Mouse (Mus musculus) testis, adult 2 months (tissue): Measurements from ENCODE around the gene Lamtor5. TPM values are rescaled to one million over a fixed set of nuclear protein-coding genes. Genes with fewer than 3 reads are reported as not detected.

Source experiments
- H3K27ac ChIP-seq: fragments of 200-500 bp; 2 replicates; pipeline ENCODE4 v1.5.1; 2012; ENCODE audit warnings: low read depth, low read length; ENCODE audit not compliant: control insufficient read depth, insufficient read depth
- H3K27me3 ChIP-seq: fragments of 200-500 bp; 2 replicates; pipeline ENCODE4 v1.6.1; 2012; ENCODE audit warnings: mild to moderate bottlenecking, low read length, moderate library complexity; ENCODE audit not compliant: control insufficient read depth, insufficient read depth
- H3K36me3 ChIP-seq: fragments of 200-500 bp; 2 replicates; pipeline ENCODE4 v1.6.1; 2012; ENCODE audit warnings: mild to moderate bottlenecking, low read length; ENCODE audit not compliant: control insufficient read depth, insufficient read depth
- H3K4me1 ChIP-seq: fragments of 200-500 bp; 2 replicates; pipeline ENCODE4 v1.6.1; 2012; ENCODE audit warnings: low read length; ENCODE audit not compliant: control insufficient read depth, insufficient read depth
- H3K4me3 ChIP-seq: fragments of 200-500 bp; 2 replicates; pipeline ENCODE4 v1.5.1; 2012; ENCODE audit warnings: low read depth, mild to moderate bottlenecking, low read length, moderate library complexity, mixed read lengths; ENCODE audit not compliant: control insufficient read depth
- CTCF ChIP-seq: fragments of 200-500 bp; IDR thresholded peaks from 2 replicates; pipeline ENCODE4 v1.5.1; 2012; ENCODE audit warnings: low read depth, mild to moderate bottlenecking, inconsistent platforms, low read length, moderate library complexity; ENCODE audit not compliant: control insufficient read depth, insufficient read depth, insufficient replicate concordance
- POLR2A ChIP-seq: fragments of 200-500 bp; IDR thresholded peaks from 2 replicates; pipeline ENCODE4 v1.6.1; 2012; ENCODE audit warnings: low read depth, mild to moderate bottlenecking, inconsistent platforms, low read length, moderate library complexity; ENCODE audit not compliant: control insufficient read depth
- polyA plus RNA-seq: library from polyadenylated mRNA; depleted of rRNA; stranded (reverse); fragments of >200 nt; gene quantifications from 2 replicates; pipeline ENCODE4 v1.2.3, GENCODE M21; 2012; rRNA removed

Gene Lamtor5
- polyA plus RNA-seq, result 73.5 and 76.0 TPM in 2 replicates

DNA sequence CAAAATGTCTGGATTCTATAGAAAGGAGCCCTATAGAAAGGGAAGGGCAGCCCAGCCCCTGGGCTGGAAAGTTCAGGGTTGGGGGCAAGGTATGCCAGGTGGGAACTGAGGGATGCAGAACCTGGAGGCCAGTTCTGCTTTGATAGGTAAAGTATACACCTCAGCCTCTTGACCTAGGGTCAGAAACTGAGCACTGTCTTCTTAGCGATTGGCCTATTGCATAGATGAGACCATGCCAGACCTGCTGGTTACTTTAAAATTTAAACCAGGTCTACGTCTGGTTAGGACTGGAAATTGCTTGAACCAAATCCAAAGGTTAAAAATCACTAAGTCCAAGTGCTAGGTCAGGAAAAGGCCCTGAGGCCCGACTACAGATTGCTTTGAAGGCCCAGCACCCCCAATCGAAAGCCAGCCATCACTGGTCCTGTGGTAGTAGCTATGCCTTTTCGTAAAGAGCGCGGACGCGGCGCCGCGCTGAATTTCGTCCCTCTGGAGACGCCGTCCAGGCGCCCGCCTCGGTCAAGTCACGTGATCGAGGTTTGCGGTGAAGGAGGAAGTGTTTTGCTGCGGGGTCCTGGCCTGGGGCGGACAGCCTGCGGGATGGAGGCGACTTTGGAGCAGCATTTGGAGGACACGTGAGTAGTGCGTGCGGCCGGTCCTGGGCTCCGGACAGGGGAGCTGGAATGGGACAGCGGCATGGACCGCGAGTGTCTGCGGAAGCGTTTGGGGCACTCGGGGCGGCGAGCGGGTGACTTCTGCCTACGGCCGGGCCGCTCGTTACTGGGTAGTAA is at the start of gene Lamtor5:
Lamtor5 (plus strand) TSS at position 380 of the 791 bp plus-strand sequence.
- H3K27me3 ChIP-seq, result no peaks in the 10 kb centered on the region
- peaks cover 8% of the 10 kb centered on the region for H3K4me1 ChIP-seq
- H3K36me3 ChIP-seq, result peaks cover 3% of the 10 kb centered on the region; the same call in 1 of the 2 replicates
- H3K4me3 ChIP-seq, result peak within 1 kb of the TSS; percentile 99
- peak within 1 kb of the TSS; percentile 83 for H3K27ac ChIP-seq
- TF ChIP-seq CTCF (no peak), POLR2A (peak; percentile 71)

DNA sequence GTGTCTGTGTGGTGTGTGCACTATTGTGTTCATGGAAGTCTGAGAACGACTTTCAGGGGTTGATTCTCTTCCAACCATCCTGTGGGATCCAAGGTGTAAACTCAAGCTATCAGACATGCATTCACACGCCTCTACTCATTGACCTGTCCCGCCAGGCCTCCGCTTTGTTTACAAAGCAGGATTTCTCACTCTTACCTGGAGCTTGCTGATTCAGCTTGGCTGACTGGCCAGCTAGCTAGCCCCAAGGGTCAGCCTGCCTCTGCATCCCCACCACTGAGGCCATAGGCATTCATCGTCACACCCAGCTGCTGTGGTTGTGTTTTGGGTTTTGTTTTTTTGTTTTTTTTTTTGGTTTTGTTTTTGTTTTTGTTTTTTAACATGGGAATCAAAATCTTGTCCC is 49.4 kb upstream of the Lamtor5 start:
- no peaks in the 10 kb centered on the region for H3K27me3 ChIP-seq
- no peak overlapping the region for H3K4me3 ChIP-seq
- H3K4me1 ChIP-seq, result no peaks in the 10 kb centered on the region; the same call in 1 of the 2 replicates
- TF ChIP-seq CTCF (no peak), POLR2A (no peak)
- no peaks in the 10 kb centered on the region for H3K36me3 ChIP-seq
- H3K27ac ChIP-seq, result no peak overlapping the region

DNA sequence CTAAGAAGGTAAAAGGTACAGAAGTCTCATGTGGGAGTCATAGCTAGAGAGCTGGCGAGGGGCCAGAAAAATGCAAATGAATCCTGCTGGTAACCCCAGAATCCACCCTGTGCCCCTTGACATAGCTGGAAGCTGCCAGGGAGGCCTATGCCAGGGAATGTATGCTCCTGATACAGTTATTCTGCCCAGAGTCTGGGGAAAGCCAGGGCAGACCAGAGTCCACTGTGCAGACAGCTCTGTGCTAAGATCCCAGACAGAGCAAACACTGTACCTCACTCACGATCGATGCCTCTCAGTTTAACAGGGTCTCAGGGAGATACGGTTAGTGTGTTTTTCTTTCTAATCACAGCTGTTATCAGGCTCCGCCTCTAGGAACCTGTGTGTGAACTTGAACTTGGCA is 48.8 kb upstream of the Lamtor5 start:
- Histone ChIP-seq H3K4me1 (no peaks in the 10 kb centered on the region; the same call in 1 of the 2 replicates), H3K27me3 (no peaks in the 10 kb centered on the region), H3K36me3 (no peaks in the 10 kb centered on the region), H3K4me3 (no peak overlapping the region), H3K27ac (no peak overlapping the region)
- TF ChIP-seq POLR2A, result no peak
- no peak for TF ChIP-seq CTCF

DNA sequence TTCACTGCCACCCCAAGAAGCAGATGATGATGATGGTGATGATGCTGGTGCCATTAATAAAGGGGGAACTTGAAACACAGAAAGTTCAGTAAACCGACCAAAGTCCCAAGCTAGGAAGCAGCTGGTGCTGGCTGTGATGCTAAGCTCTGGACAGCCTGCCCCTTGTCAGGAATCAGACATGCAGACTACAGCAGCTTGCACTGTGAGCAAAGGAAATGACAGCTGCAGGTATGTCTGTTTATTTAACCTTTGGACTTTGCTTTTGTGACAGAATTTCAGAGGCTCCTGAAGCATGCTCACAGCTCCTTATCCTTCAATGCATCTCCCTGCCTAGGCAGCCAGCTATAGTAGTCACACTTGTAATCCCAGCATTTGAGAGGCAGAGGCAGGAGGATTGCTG is 48.1 kb upstream of the Lamtor5 start, which contains the start of gene A630076J17Rik:
A630076J17Rik (plus strand) TSS at position 88 of the 400 bp plus-strand sequence.
- no peak within 1 kb of the TSS for H3K27ac ChIP-seq
- H3K27me3 ChIP-seq, result no peaks in the 10 kb centered on the region
- no peaks in the 10 kb centered on the region; the same call in 1 of the 2 replicates for H3K4me1 ChIP-seq
- H3K36me3 ChIP-seq, result no peaks in the 10 kb centered on the region
- H3K4me3 ChIP-seq, result no peak within 1 kb of the TSS
- TF ChIP-seq POLR2A (no peak), CTCF (no peak)

DNA sequence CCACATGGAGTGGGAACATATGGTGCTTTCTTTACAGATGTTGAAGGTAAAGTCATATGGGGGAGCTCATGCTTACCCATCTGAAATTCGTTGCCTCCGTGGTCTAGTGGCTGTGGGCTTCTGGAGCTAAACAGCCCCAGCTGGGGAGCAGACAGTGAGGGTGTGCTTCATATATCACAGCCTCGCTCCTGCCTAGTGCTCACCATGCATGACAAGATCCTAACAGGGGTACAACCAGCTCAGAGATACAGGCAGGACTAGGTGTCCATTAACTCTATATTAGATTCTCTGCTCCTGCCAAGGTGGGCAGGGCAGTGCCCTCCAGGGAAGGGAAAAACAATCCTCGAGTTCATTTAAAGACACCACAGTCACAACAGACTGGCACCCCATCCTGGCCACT is 47.5 kb upstream of the Lamtor5 start:
- Histone ChIP-seq H3K27me3 (no peaks in the 10 kb centered on the region), H3K36me3 (no peaks in the 10 kb centered on the region), H3K27ac (no peak overlapping the region), H3K4me3 (no peak overlapping the region), H3K4me1 (no peaks in the 10 kb centered on the region; the same call in 1 of the 2 replicates)
- TF ChIP-seq CTCF (no peak), POLR2A (no peak)

DNA sequence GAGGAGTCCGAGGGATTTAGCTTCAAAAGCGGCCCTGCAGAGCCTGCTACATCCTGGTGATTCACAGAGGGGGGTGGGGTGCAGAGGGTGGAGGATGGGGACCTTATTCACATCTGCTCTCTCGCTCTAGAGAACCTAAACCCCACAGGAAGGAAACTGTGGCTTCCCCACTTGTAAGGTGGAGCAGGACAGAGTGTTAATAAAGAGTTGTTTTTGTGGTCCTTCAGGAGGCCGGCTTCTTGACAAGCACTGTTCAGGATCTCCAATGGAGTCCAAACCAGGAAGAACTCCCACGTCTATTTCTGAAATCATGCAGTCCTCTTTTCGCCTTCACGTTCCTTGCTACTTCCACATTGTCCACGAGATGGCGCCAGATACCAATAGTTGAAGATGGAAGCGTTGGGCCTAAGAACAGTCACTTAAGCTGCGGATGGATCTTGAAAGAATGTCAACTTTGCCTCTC is 45.3 kb upstream of the Lamtor5 start:
- H3K27me3 ChIP-seq, result no peaks in the 10 kb centered on the region
- TF ChIP-seq CTCF, result peak; percentile 47; the same call in 1 of the 2 replicates
- TF ChIP-seq POLR2A, result no peak
- H3K4me1 ChIP-seq, result no peaks in the 10 kb centered on the region; the same call in 1 of the 2 replicates
- H3K27ac ChIP-seq, result no peak overlapping the region
- no peak overlapping the region for H3K4me3 ChIP-seq
- no peaks in the 10 kb centered on the region for H3K36me3 ChIP-seq

DNA sequence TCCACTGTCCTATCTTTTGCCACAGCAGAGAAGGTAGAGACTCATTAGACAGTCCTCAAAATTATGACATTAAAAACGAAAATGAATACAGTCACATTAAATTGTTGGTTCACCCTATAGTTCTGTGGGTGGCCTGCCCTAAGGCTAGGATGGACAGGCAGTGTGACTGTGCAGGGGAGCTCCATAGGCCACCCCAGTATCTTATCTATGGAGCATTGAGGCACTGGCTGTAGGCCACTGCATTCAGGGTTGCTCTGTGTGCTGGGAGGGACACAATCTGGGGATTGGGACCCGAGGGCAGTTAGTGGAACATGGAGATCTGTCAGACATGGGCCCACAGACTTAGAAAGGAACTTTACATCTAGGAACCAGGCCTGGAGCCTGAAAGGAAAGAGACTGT is 44.7 kb upstream of the Lamtor5 start:
- Histone ChIP-seq H3K4me1 (no peaks in the 10 kb centered on the region; the same call in 1 of the 2 replicates), H3K27ac (0 out of 2 replicates have a peak overlapping the region, but pooled peaks have one; percentile 16), H3K4me3 (no peak overlapping the region), H3K36me3 (no peaks in the 10 kb centered on the region), H3K27me3 (no peaks in the 10 kb centered on the region)
- TF ChIP-seq POLR2A, result no peak

DNA sequence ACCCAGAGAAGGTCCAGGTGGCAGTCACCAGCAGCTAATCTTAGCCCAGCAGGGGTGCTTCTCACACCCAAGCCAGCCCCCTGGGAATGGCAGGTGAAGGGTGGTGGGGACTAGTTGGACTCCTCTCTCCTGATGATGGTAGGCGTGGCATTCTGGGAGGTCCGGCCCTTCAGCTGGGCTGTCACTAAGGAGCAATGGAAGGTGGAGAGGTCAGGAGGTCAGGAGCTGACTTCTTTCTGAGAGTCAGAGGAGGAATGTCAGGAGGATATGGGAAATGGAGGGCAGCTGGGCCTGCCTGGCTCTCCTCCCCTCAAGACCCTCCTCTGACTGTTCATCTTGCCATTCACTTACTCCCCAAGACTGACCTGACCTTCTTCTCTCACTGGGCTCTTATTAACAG is 40.6 kb upstream of the Lamtor5 start:
- Histone ChIP-seq H3K4me3 (no peak overlapping the region), H3K4me1 (no peaks in the 10 kb centered on the region; the same call in 1 of the 2 replicates), H3K27ac (no peak overlapping the region), H3K27me3 (no peaks in the 10 kb centered on the region), H3K36me3 (no peaks in the 10 kb centered on the region)
- no peak for TF ChIP-seq CTCF
- no peak for TF ChIP-seq POLR2A
